Mouse (Mus musculus): ENCODE data around the gene Hist1h1e. TPM values are rescaled to one million over a fixed set of nuclear protein-coding genes. Genes with fewer than 3 reads are reported as not detected.
"Not testable (repeated sequence)": the region's sequence is repeated elsewhere in the genome, so short reads cannot be mapped to it uniquely, and the experiment has no call there.

Hist1h1e gene
- total RNA-seq, 2 experiments from 2014 or later: 41.8 to 45.0 TPM

DNA sequence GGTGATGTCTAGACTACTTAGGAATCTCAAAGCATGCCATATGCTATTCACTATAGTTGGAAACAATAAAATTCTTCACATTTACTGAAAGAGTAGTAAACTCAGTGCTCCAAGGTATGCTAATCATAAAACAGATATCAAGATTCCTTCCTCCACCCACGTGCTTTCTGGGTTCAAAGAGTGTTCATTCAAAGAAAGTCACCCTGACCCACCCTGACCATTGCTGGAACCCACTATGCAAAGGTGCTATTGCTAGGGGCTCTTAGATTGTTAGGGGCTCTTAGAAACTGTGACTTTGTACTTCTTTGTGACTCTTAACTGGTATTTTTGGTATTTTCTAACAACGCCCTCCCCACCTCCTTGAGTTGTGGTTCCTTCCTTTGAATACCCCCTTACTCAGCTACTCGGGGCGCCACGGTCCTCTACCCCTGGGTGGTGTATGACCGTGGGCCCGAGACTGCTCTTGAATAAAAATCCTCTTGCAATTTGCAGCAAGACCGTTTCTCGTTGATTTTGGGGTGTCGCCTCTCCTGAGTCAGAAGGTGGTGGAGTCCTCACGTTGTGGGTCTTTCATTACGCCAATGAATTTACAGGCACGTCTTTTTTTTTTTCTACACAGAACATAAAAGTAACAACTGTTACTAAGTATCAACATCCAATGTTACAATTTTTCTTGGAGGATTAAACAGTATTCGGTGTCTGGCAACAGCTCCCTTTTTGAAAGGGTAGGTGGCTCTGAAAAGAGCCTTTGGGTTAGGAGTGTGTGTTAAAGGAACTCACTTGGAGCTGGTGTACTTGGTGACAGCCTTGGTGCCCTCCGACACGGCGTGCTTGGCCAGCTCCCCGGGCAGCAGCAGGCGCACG is 49.1 kb downstream of the Hist1h1e start:
- DNase-seq (ENCODE audit: low spot score in 2 of 2): not testable (repeated sequence)

DNA sequence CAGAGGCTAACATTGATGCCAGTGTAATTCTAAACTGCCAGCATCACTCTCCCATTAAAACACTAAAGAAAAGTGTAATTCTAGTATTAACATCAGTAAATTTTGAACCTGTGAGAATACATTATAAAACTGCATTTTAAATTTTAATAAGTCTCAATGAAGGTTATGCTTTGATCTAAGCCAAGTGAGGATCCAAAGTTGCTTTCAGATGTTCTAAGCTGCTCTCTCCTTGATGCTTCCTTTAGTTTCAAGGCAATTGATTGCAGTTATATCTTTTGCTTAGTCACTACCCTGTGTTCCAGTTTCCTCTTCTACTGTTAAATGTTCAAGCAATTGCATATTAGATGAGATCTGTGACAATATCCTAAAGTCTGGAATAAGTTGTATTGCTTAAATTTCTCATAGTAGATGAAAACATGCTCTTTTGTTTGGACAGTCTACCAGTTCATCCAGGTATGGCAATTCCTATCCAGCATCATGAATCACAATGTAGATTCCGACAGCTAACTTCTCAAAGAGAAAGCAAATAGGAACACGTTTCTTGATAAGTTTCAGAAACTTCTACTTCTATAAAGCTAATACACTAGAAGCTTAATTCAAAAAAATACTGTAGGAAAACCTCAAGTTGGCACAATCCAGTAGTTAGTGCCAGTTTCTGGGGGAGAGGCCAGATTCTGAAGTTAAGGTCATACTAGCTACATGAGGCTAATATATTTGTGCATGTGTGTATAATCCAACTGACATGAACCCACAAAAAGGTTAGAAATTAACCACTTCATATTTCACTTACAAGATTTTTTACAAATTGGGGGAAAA is 49.9 kb downstream of the Hist1h1e start:
- no peak for DNase-seq (ENCODE audit: low spot score in 2 of 2)

DNA sequence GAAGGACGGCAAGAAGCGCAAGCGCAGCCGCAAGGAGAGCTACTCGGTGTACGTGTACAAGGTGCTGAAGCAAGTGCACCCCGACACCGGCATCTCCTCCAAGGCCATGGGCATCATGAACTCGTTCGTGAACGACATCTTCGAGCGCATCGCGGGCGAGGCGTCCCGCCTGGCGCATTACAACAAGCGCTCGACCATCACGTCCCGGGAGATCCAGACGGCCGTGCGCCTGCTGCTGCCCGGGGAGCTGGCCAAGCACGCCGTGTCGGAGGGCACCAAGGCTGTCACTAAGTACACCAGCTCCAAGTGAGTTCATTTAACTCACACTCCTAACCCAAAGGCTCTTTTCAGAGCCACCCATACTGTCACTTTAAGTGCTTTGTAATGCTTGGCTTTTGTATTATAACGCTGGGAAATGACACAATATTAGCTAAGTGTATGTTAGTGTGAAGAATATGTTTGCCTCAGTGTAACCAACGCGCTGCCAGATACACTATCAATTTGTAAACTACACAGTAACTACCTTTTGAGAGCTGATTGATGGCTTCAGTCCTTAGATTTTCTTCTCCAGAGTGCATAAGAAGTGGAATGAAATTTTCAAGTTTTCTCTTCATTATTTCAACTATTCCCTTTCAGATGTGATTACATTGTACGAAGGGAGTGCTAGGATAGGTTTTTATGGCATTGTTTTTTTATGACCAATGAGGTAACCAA is 50.7 kb downstream of the Hist1h1e start:
- DNase-seq (ENCODE audit: low spot score in 2 of 2): not testable (repeated sequence)

DNA sequence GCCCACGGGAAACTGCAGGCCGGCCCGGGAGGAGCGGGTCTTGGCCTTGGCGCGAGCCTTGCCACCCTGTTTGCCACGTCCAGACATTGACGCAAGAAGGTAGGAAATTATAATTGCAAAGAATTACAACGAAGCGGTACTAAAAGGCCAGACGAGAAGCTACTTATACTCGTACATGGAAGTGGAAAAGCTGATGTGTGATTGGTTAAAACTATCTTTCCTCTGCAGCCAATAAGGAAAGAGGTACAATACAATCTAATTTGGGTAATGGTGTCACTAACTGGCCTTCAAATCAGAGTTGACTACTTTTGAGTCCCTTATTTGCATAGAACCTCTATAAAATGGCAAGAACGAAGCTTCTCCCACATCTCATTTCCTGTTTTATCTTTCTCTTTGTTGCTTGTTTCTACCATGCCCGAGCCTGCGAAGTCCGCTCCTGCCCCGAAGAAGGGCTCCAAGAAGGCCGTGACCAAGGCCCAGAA is 51.3 kb downstream of the Hist1h1e start, which contains the start of the genes Hist1h2ae and Hist1h2bg:
Hist1h2ae (minus strand) TSS at position 199 of the 482 bp plus-strand sequence.
Hist1h2bg (plus strand) TSS at position 375 of the 482 bp plus-strand sequence.
- DNase-seq (ENCODE audit: low spot score in 2 of 2): peak; percentile 78 to 88

Small RNA genes lying within 50 kb of the gene (microRNA-seq; reads per million reads assigned to microRNA genes)
- gene Gm44359: 0 reads per million in 2 experiments
- gene Gm44394: 0 reads per million in 2 experiments

Other genes starting within 250 kb of the Hist1h1e start
- 1 to 10 TPM; 8.8 to 9.5 TPM for gene Abt1, start 198.7 kb downstream of the Hist1h1e start, total RNA-seq (2021)
- gene Btn1a1, start 156.7 kb downstream of the Hist1h1e start, total RNA-seq (2021): not detected
- gene Btn2a2, start 133.7 kb downstream of the Hist1h1e start, total RNA-seq (2021): 1 to 10 TPM in 1 of 2 experiments, under 1 TPM in 1; 0.91 to 1.4 TPM
- gene Hist1h4h, start 91.5 kb downstream of the Hist1h1e start, total RNA-seq (2021): 100 to 1,000 TPM; 331 to 357 TPM
- gene Hist1h2af, start 88.7 kb downstream of the Hist1h1e start, total RNA-seq (2021): 1 to 10 TPM in 1 of 2 experiments, not detected in 1; 3.0 TPM
- 1 to 10 TPM; 2.1 to 4.9 TPM for gene Hist1h3g, start 87.1 kb downstream of the Hist1h1e start, total RNA-seq (2021)
- gene Hist1h2bh, start 79.2 kb downstream of the Hist1h1e start, total RNA-seq (2021): under 1 TPM; 0.43 to 0.54 TPM
- gene Hist1h3f, start 78.5 kb downstream of the Hist1h1e start, total RNA-seq (2021): 10 to 100 TPM; 15.1 to 16.5 TPM
- 100 to 1,000 TPM; 135 to 161 TPM for gene Hist1h4f, start 70.9 kb downstream of the Hist1h1e start, total RNA-seq (2021)
- 1 to 10 TPM; 3.1 to 4.0 TPM for gene Hist1h1d, start 69.3 kb downstream of the Hist1h1e start, total RNA-seq (2021)
- 10 to 100 TPM; 39.8 to 44.6 TPM for gene Hist1h3e, start 60.2 kb downstream of the Hist1h1e start, total RNA-seq (2021)
- gene Hist1h2ae, start 51.3 kb downstream of the Hist1h1e start, total RNA-seq (2021): 1 to 10 TPM; 3.9 to 8.2 TPM
- gene Hist1h2bg, start 51.2 kb downstream of the Hist1h1e start, total RNA-seq (2021): 10 to 100 TPM; 58.3 to 66.2 TPM
- 10 to 100 TPM; 24.1 to 24.2 TPM for gene Hist1h2bf, start 48.4 kb downstream of the Hist1h1e start, total RNA-seq (2021)
- 1 to 10 TPM; 3.8 to 7.1 TPM for gene Hist1h2ad, start 48.2 kb downstream of the Hist1h1e start, total RNA-seq (2021)
- gene Hist1h3d, start 46.8 kb downstream of the Hist1h1e start, total RNA-seq (2021): 10 to 100 TPM; 11.8 to 13.6 TPM
- 100 to 1,000 TPM; 152 to 153 TPM for gene Hist1h4d, start 41.0 kb downstream of the Hist1h1e start, total RNA-seq (2021)
- gene Hist1h2be, start 1.4 kb downstream of the Hist1h1e start, total RNA-seq (2021): 10 to 100 TPM; 10.2 to 11.3 TPM
- 1 to 10 TPM; 2.3 to 3.4 TPM for gene Hist1h2ac, start 61.4 kb upstream of the Hist1h1e start, total RNA-seq (2021)
- gene Hist1h2bc, start 61.6 kb upstream of the Hist1h1e start, total RNA-seq (2021): 10 to 100 TPM; 53.5 to 63.1 TPM
- not detected for gene Hist1h1t, start 73.3 kb upstream of the Hist1h1e start, total RNA-seq (2021)
- gene Hist1h4c, start 75.9 kb upstream of the Hist1h1e start, total RNA-seq (2021): 100 to 1,000 TPM; 104 to 112 TPM
- 1 to 10 TPM; 4.1 to 4.2 TPM for gene Hfe, start 88.3 kb upstream of the Hist1h1e start, total RNA-seq (2021)
- 10 to 100 TPM; 47.0 to 47.3 TPM for gene Hist1h1c, start 116.2 kb upstream of the Hist1h1e start, total RNA-seq (2021)
- under 1 TPM; 0.62 to 0.63 TPM for gene Hist1h3c, start 123.0 kb upstream of the Hist1h1e start, total RNA-seq (2021)
- 10 to 100 TPM; 15.7 to 19.5 TPM for gene Hist1h2bb, start 124.2 kb upstream of the Hist1h1e start, total RNA-seq (2021)
- gene Hist1h2ab, start 128.6 kb upstream of the Hist1h1e start, total RNA-seq (2021): 10 to 100 TPM; 28.1 to 35.2 TPM
- gene Hist1h3b, start 129.7 kb upstream of the Hist1h1e start, total RNA-seq (2021): 1 to 10 TPM; 7.6 to 9.4 TPM
- gene Hist1h4b, start 134.5 kb upstream of the Hist1h1e start, total RNA-seq (2021): 10 to 100 TPM; 73.0 to 74.7 TPM
- 10 to 100 TPM; 42.9 to 49.4 TPM for gene Hist1h4a, start 138.7 kb upstream of the Hist1h1e start, total RNA-seq (2021)
- 10 to 100 TPM; 27.5 to 33.9 TPM for gene Hist1h3a, start 139.8 kb upstream of the Hist1h1e start, total RNA-seq (2021)
- gene Hist1h1a, start 141.1 kb upstream of the Hist1h1e start, total RNA-seq (2021): 10 to 100 TPM; 15.7 to 16.5 TPM
- gene Trim38, start 147.4 kb upstream of the Hist1h1e start, total RNA-seq (2021): not detected
- gene Slc17a2, start 184.4 kb upstream of the Hist1h1e start, total RNA-seq (2021): not detected
- gene Slc17a3, start 216.9 kb upstream of the Hist1h1e start, total RNA-seq (2021): not detected
- gene Slc17a1, start 245.2 kb upstream of the Hist1h1e start, total RNA-seq (2021): not detected

Data from layer of hippocampus, adult 18-20 months (tissue).